Mouse (Mus musculus): ENCODE results near the gene Ilf3. TPM values are rescaled to one million over a fixed set of nuclear protein-coding genes. Genes with fewer than 3 reads are reported as not detected.

Gene Ilf3
- total and polyA plus RNA-seq, 2 experiments from 2014 or later = 89.5 to 184 TPM

DNA sequence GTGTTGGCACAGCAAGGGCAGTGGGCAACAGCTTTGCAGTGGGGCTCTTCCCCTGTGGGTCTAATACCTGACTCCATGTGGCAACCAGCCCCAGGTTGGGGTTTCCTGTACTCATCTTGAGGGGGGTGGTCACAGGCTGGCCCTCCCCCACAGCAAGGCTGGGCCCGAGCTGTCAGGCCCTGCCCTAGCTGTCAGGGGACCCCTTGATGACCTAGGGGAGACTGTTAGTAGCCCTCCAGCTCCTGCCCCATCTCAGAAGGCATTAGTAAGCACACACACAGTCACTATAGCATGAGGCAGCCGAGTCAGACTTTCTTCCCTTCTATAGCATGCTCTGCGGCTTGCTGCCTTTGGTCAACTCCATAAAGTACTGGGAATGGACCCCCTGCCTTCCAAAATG lies 28.0 kb downstream of the Ilf3 start:
- no peaks in the 10 kb centered on the region for H3K4me1 ChIP-seq (ENCODE audit: insufficient read depth, low read length)
- no peak overlapping the region for H3K9ac ChIP-seq (replicated peaks; ENCODE audit: low read length)
- no peak overlapping the region for H3K27ac ChIP-seq
- ATAC-seq (peak; percentile 34; the same call in 1 of the 2 replicates), DNase-seq (ENCODE audit: low spot score) (no peak)
- no peaks in the 10 kb centered on the region for H3K27me3 ChIP-seq (ENCODE audit: insufficient read depth, low read length)
- 95% methylated on average over 3 of the region's 3 CpGs for WGBS
- H3K4me2 ChIP-seq (ENCODE audit: low read depth, low read length) = no peak overlapping the region
- no peak overlapping the region for H3K4me3 ChIP-seq (ENCODE audit: low read length)
- H3K36me3 ChIP-seq (ENCODE audit: insufficient read depth, low read length) = peaks cover 90% of the 10 kb centered on the region
- no peaks in the 10 kb centered on the region for H3K9me3 ChIP-seq (ENCODE audit: low read length)
- no peak for TF ChIP-seq CTCF (IDR thresholded peaks at IDR 0.05; ENCODE audit: low read depth)

DNA sequence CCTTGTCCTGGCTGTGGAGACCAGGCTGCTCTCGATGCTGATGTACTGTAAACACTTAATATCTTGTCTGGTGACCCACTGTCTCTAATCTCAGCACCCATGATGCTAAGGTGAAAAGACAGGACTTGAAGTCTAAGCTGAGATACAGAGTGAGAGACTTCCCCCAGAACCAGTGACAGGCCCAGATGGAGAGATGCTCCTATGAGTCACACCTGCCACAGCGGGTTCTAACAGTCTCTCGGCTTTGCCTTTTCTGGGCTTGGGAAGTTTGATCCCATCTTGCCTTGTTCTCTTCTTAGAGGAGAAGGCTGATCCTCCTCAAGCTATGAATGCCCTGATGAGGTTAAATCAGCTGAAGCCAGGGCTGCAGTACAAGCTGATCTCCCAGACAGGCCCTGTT lies 29.5 kb downstream of the Ilf3 start:
- DNase-seq (ENCODE audit: low spot score) (no peak), ATAC-seq (no peak)
- no peaks in the 10 kb centered on the region for H3K9me3 ChIP-seq (ENCODE audit: low read length)
- peaks cover 95% of the 10 kb centered on the region for H3K36me3 ChIP-seq (ENCODE audit: insufficient read depth, low read length)
- 0 out of 2 replicates have a peak overlapping the region, but pooled peaks have one; percentile 17 for H3K9ac ChIP-seq (replicated peaks; ENCODE audit: low read length)
- TF ChIP-seq CTCF (IDR thresholded peaks at IDR 0.05; ENCODE audit: low read depth) = no peak
- no peak overlapping the region for H3K4me3 ChIP-seq (ENCODE audit: low read length)
- 96% methylated on average over 3 of the region's 3 CpGs for WGBS
- H3K4me1 ChIP-seq (ENCODE audit: insufficient read depth, low read length) = no peaks in the 10 kb centered on the region
- no peaks in the 10 kb centered on the region for H3K27me3 ChIP-seq (ENCODE audit: insufficient read depth, low read length)
- H3K4me2 ChIP-seq (ENCODE audit: low read depth, low read length) = no peak overlapping the region
- no peak overlapping the region for H3K27ac ChIP-seq

DNA sequence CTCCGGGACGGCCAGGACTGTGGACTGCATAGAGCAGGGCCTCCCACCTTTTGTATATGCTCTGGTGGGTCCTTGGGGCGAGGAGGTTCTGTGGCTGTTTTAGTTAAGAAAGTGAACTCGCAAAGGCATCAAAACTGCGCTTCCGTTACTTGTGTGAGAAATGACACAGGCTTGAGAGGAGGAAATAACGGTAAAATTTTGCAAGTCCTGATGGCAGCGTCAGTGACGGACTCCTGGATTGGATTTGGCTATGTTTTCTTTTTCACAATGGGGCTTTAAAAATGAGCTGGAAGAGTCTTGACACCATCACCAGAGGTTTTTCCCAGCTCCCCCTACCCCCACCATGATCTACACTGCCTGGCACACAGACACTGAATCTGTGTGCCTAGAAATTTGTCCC lies 33.4 kb downstream of the Ilf3 start:
- no peak overlapping the region for H3K4me3 ChIP-seq (ENCODE audit: low read length)
- H3K4me2 ChIP-seq (ENCODE audit: low read depth, low read length) = no peak overlapping the region
- ATAC-seq (no peak), DNase-seq (ENCODE audit: low spot score) (no peak)
- whole genome bisulfite sequencing = 94% methylated on average over 9 of the region's 9 CpGs
- no peak for TF ChIP-seq CTCF (IDR thresholded peaks at IDR 0.05; ENCODE audit: low read depth)
- no peaks in the 10 kb centered on the region for H3K27me3 ChIP-seq (ENCODE audit: insufficient read depth, low read length)
- no peak overlapping the region for H3K27ac ChIP-seq
- H3K36me3 ChIP-seq (ENCODE audit: insufficient read depth, low read length) = peaks cover 95% of the 10 kb centered on the region
- H3K9me3 ChIP-seq (ENCODE audit: low read length) = no peaks in the 10 kb centered on the region
- H3K4me1 ChIP-seq (ENCODE audit: insufficient read depth, low read length) = no peaks in the 10 kb centered on the region
- no peak overlapping the region for H3K9ac ChIP-seq (replicated peaks; ENCODE audit: low read length)

DNA sequence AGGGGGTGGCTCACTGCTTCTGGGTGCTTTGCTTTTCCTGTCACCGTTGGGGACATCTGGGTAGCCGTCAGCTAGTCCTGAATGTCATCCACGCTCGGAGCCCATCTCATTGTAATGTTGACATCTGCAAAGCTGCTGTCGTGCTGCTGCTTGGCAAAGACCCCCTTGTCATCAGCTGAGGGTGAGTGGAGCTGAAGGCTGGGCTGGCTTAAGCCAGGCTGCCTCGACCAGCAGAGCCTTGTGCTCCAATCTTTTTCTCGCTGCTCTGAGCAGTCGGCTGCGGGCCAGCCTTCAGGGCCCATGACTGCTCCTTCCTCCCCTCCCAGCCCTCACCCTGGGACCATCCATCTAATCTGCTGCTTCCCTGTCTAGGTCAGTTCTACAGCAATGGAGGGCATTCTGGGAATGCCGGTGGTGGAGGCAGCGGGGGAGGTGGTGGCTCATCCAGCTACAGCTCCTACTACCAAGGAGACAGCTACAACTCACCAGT lies 35.1 kb downstream of the Ilf3 start:
- Histone ChIP-seq H3K4me3 (ENCODE audit: low read length) (no peak overlapping the region), H3K4me1 (ENCODE audit: insufficient read depth, low read length) (no peaks in the 10 kb centered on the region), H3K27me3 (ENCODE audit: insufficient read depth, low read length) (no peaks in the 10 kb centered on the region), H3K36me3 (ENCODE audit: insufficient read depth, low read length) (peaks cover 85% of the 10 kb centered on the region), H3K4me2 (ENCODE audit: low read depth, low read length) (no peak overlapping the region), H3K9ac (replicated peaks; ENCODE audit: low read length) (no peak overlapping the region), H3K9me3 (ENCODE audit: low read length) (no peaks in the 10 kb centered on the region), H3K27ac (no peak overlapping the region)
- TF ChIP-seq CTCF (IDR thresholded peaks at IDR 0.05; ENCODE audit: low read depth) = no peak
- WGBS = 77% methylated on average over 11 of the region's 11 CpGs
- ATAC-seq (no peak), DNase-seq (ENCODE audit: low spot score) (no peak)

DNA sequence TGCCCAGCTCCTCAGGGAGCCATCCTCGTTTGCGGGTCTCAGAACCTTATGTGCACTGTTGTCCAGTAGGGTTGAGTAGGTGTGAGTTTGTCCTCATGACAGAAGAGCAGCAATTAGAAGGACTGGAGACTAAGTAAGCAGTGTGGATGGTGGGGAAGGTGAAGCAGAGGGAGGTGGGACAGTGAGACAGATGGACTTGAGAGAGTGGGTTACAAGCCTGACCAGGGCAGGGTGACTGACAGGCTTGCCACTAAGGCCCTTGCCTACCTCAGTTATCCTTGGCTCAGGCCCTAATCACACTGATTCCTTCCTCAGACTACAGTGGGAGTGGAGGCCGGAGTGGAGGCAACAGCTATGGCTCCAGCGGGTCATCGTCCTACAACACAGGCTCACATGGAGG lies 36.1 kb downstream of the Ilf3 start:
- TF ChIP-seq CTCF (IDR thresholded peaks at IDR 0.05; ENCODE audit: low read depth) = no peak
- Histone ChIP-seq H3K9me3 (ENCODE audit: low read length) (no peaks in the 10 kb centered on the region), H3K27me3 (ENCODE audit: insufficient read depth, low read length) (no peaks in the 10 kb centered on the region), H3K36me3 (ENCODE audit: insufficient read depth, low read length) (peaks cover 77% of the 10 kb centered on the region), H3K27ac (no peak overlapping the region), H3K4me3 (ENCODE audit: low read length) (no peak overlapping the region), H3K4me2 (ENCODE audit: low read depth, low read length) (no peak overlapping the region), H3K9ac (replicated peaks; ENCODE audit: low read length) (no peak overlapping the region), H3K4me1 (ENCODE audit: insufficient read depth, low read length) (no peaks in the 10 kb centered on the region)
- 92% methylated on average over 5 of the region's 5 CpGs for WGBS
- ATAC-seq (no peak), DNase-seq (ENCODE audit: low spot score) (no peak)

DNA sequence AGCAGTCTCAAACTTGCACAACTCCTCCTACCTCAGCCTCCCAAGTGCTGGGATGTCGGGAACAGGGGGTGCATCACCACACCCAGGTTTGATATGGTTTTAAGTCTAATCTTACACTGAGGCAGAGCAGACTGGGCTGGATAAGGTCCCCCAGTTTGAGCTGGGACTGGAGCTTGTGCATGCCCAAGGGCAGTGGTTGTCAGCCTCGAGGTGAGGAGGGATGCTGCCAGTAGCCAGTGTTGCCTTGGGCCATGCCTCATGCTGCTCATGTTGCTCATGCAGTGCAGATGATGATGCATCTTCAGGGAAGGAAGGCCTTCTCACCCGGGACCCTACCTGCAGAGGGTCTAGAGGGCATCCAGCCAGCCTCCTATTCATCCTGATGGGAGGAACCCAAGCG lies 37.9 kb downstream of the Ilf3 start:
- no peak overlapping the region for H3K4me2 ChIP-seq (ENCODE audit: low read depth, low read length)
- H3K27me3 ChIP-seq (ENCODE audit: insufficient read depth, low read length) = no peaks in the 10 kb centered on the region
- ATAC-seq (no peak), DNase-seq (ENCODE audit: low spot score) (no peak)
- no peak overlapping the region for H3K4me3 ChIP-seq (ENCODE audit: low read length)
- H3K4me1 ChIP-seq (ENCODE audit: insufficient read depth, low read length) = no peaks in the 10 kb centered on the region; the same call in 1 of the 2 replicates
- H3K36me3 ChIP-seq (ENCODE audit: insufficient read depth, low read length) = peaks cover 59% of the 10 kb centered on the region
- no peak overlapping the region for H3K27ac ChIP-seq
- no peak for TF ChIP-seq CTCF (IDR thresholded peaks at IDR 0.05; ENCODE audit: low read depth)
- H3K9ac ChIP-seq (replicated peaks; ENCODE audit: low read length) = no peak overlapping the region
- no peaks in the 10 kb centered on the region for H3K9me3 ChIP-seq (ENCODE audit: low read length)
- 73% methylated on average over 4 of the region's 4 CpGs for WGBS

DNA sequence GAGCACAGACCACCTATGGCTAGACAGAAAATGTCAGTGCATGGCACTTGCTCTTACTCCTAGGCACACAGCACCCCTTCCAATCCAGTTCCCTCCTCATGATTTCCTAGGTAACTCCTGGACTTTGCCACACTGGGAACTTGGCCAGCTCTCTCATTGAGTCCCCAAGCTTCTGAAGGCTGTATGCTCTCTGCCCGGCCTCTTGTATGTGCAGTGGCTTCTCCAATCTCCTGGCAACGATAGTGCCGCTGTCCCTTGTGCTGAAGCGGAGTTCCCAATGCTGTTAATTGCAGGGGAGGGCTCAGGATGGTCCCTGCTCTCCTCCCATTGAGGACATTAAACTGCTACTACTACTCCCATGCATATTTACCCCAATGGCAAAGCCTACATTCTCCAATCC lies 40.3 kb downstream of the Ilf3 start:
- Histone ChIP-seq H3K27ac (peak overlapping the region; percentile 51; the same call in 1 of the 2 replicates), H3K4me1 (ENCODE audit: insufficient read depth, low read length) (peaks cover 3% of the 10 kb centered on the region), H3K27me3 (ENCODE audit: insufficient read depth, low read length) (no peaks in the 10 kb centered on the region), H3K4me3 (ENCODE audit: low read length) (no peak overlapping the region), H3K9me3 (ENCODE audit: low read length) (no peaks in the 10 kb centered on the region), H3K9ac (replicated peaks; ENCODE audit: low read length) (no peak overlapping the region), H3K36me3 (ENCODE audit: insufficient read depth, low read length) (peaks cover 38% of the 10 kb centered on the region), H3K4me2 (ENCODE audit: low read depth, low read length) (no peak overlapping the region)
- ATAC-seq (peak; percentile 24; the same call in 1 of the 2 replicates), DNase-seq (ENCODE audit: low spot score) (peak; percentile 84)
- no peak for TF ChIP-seq CTCF (IDR thresholded peaks at IDR 0.05; ENCODE audit: low read depth)
- WGBS = 12% methylated on average over 4 of the region's 4 CpGs
